Mouse (Mus musculus) intestine, embryonic 14.5 days (tissue): ENCODE measurements around the gene Mbd3. TPM values are rescaled to one million over a fixed set of nuclear protein-coding genes. Genes with fewer than 3 reads are reported as not detected.
A peak's percentile ranks its signal among the peaks of the same experiment; 100 is the strongest.

Experiments used
- ATAC-seq: fragments of 200-750 bp; cut with Nextera tagmentation; replicated peaks from 2 replicates; pipeline ENCODE4 v1.8.0; 2017; ENCODE audit warnings: low read depth, moderate number of reproducible peaks, moderate TSS enrichment, moderate library complexity; ENCODE audit not compliant: low FRiP score, low TSS enrichment
- DNase-seq: peaks from one replicate; pipeline ENCODE4 v3.0.0-alpha.2; 2018; ENCODE audit warnings: low spot score
- H3K27ac ChIP-seq: fragments of 300-500 bp; sonication (generic); 2 replicates; pipeline ENCODE4 v1.5.1; 2014; ENCODE audit warnings: low read depth, mild to moderate bottlenecking, control low read depth
- H3K27me3 ChIP-seq: fragments of 300-500 bp; sonication (generic); replicated peaks from 2 replicates; pipeline ENCODE4 v1.6.1; 2014; ENCODE audit warnings: low read length, control low read depth; ENCODE audit not compliant: control insufficient read depth, insufficient read depth
- H3K36me3 ChIP-seq: fragments of 300-500 bp; sonication (generic); 2 replicates; pipeline ENCODE4 v1.6.1; 2014; ENCODE audit warnings: low read length, control low read depth; ENCODE audit not compliant: control insufficient read depth, insufficient read depth
- H3K4me1 ChIP-seq: fragments of 300-500 bp; sonication (generic); replicated peaks from 2 replicates; pipeline ENCODE4 v1.6.1; 2014; ENCODE audit warnings: low read length, control low read depth, mixed read lengths; ENCODE audit not compliant: control insufficient read depth, insufficient read depth
- H3K4me2 ChIP-seq: fragments of 300-500 bp; sonication (generic); 2 replicates; pipeline ENCODE4 v1.6.1; 2014; ENCODE audit warnings: low read length
- H3K4me3 ChIP-seq: fragments of 300-500 bp; sonication (generic); 2 replicates; pipeline ENCODE4 v1.5.1; 2014; ENCODE audit warnings: low read depth, low read length, control low read depth, mixed read lengths
- H3K9ac ChIP-seq: fragments of 300-500 bp; sonication (generic); 2 replicates; pipeline ENCODE4 v1.6.1; 2014; ENCODE audit warnings: mild to moderate bottlenecking, low read length
- H3K9me3 ChIP-seq: fragments of 300-500 bp; sonication (generic); 2 replicates; pipeline ENCODE4 v1.6.1; 2016; ENCODE audit warnings: low read length, control low read depth; ENCODE audit not compliant: control insufficient read depth
- WGBS: fragments of 180-500 bp; shearing (Covaris S2); extraction: QIAGEN DNeasy Blood & Tissue Kit; methylation state at CpG from one replicate; pipeline ENCODE4 v1.1.7; 2014; 5-methylcytosine and 5-hydroxymethylcytosine counted together
- polyA plus RNA-seq: library from polyadenylated mRNA; unstranded; fragments of >200 nt; fragmentation: Nextera tagmentation; extraction: Ambion mirVana; gene quantifications from 2 replicates; pipeline ENCODE4 v1.2.1, GENCODE M21; 2014

Mbd3 gene
- 203 and 206 TPM in 2 replicates for polyA plus RNA-seq

- Histone ChIP-seq H3K4me1 (peaks cover 21% of the 10 kb centered on the region), H3K4me3 (peak within 1 kb of the TSS; percentile 72), H3K4me2 (peak within 1 kb of the TSS; percentile 88), H3K9ac (peak within 1 kb of the TSS; percentile 96), H3K9me3 (no peaks in the 10 kb centered on the region), H3K27me3 (no peaks in the 10 kb centered on the region), H3K36me3 (peaks cover 52% of the 10 kb centered on the region), H3K27ac (peak within 1 kb of the TSS; percentile 99)
- DNase-seq (peak; percentile 95), ATAC-seq (peak; percentile 96)
- WGBS: under 1% methylated on average over 75 of the region's 82 CpGs
Measured at GRCm38 (mm10) chr10:80399191-80399972, at the start of gene Mbd3. Mbd3 (minus strand) TSS chr10:80399550.

GRCm38 (mm10) chr10:80445898-80446601, 46.7 kb upstream of the Mbd3 start:
- 7% methylated on average over 26 of the region's 26 CpGs for WGBS
- Histone ChIP-seq H3K36me3 (no peaks in the 10 kb centered on the region), H3K27me3 (no peaks in the 10 kb centered on the region; the same call in 1 of the 2 replicates), H3K9ac (no peak overlapping the region), H3K4me1 (peaks cover 4% of the 10 kb centered on the region; the same call in 1 of the 2 replicates), H3K27ac (no peak overlapping the region), H3K9me3 (no peaks in the 10 kb centered on the region), H3K4me2 (peak overlapping the region; percentile 15; the same call in 1 of the 2 replicates), H3K4me3 (no peak overlapping the region)
- ATAC-seq (peak; percentile 83), DNase-seq (peak; percentile 95)

GRCm38 (mm10) chr10:80445052-80445451, 45.7 kb upstream of the Mbd3 start:
- ATAC-seq (no peak), DNase-seq (no peak)
- no peak overlapping the region for H3K9ac ChIP-seq
- H3K9me3 ChIP-seq: no peaks in the 10 kb centered on the region
- H3K27ac ChIP-seq: no peak overlapping the region
- no peak overlapping the region for H3K4me2 ChIP-seq
- H3K27me3 ChIP-seq: no peaks in the 10 kb centered on the region; the same call in 1 of the 2 replicates
- H3K36me3 ChIP-seq: no peaks in the 10 kb centered on the region
- no peak overlapping the region for H3K4me3 ChIP-seq
- no peaks in the 10 kb centered on the region; the same call in 1 of the 2 replicates for H3K4me1 ChIP-seq
- WGBS: 45% methylated on average over 1 of the region's 1 CpGs

GRCm38 (mm10) chr10:80444339-80445045, 45.1 kb upstream of the Mbd3 start:
- no peak overlapping the region for H3K27ac ChIP-seq
- no peak overlapping the region for H3K4me3 ChIP-seq
- H3K4me1 ChIP-seq: no peaks in the 10 kb centered on the region; the same call in 1 of the 2 replicates
- H3K27me3 ChIP-seq: no peaks in the 10 kb centered on the region; the same call in 1 of the 2 replicates
- H3K36me3 ChIP-seq: no peaks in the 10 kb centered on the region
- DNase-seq (no peak), ATAC-seq (no peak)
- WGBS: 35% methylated on average over 5 of the region's 5 CpGs
- no peak overlapping the region for H3K9ac ChIP-seq
- no peaks in the 10 kb centered on the region for H3K9me3 ChIP-seq
- H3K4me2 ChIP-seq: no peak overlapping the region

- DNase-seq: no peak
- Histone ChIP-seq H3K4me2 (no peak overlapping the region), H3K27me3 (no peaks in the 10 kb centered on the region; the same call in 1 of the 2 replicates), H3K9ac (no peak overlapping the region), H3K4me3 (no peak overlapping the region), H3K9me3 (no peaks in the 10 kb centered on the region), H3K36me3 (no peaks in the 10 kb centered on the region), H3K4me1 (no peaks in the 10 kb centered on the region; the same call in 1 of the 2 replicates), H3K27ac (no peak overlapping the region)
- ATAC-seq: no peak
- WGBS: 87% methylated on average over 8 of the region's 8 CpGs
Measured at GRCm38 (mm10) chr10:80443575-80444278, 44.4 kb upstream of the Mbd3 start.

- no peaks in the 10 kb centered on the region for H3K9me3 ChIP-seq
- WGBS: 48% methylated on average over 2 of the region's 2 CpGs
- ATAC-seq (no peak), DNase-seq (no peak)
- no peak overlapping the region for H3K4me3 ChIP-seq
- H3K9ac ChIP-seq: no peak overlapping the region
- no peaks in the 10 kb centered on the region; the same call in 1 of the 2 replicates for H3K4me1 ChIP-seq
- H3K4me2 ChIP-seq: no peak overlapping the region
- no peak overlapping the region for H3K27ac ChIP-seq
- H3K36me3 ChIP-seq: no peaks in the 10 kb centered on the region
- H3K27me3 ChIP-seq: no peaks in the 10 kb centered on the region; the same call in 1 of the 2 replicates
Measured at GRCm38 (mm10) chr10:80442989-80443388, 43.6 kb upstream of the Mbd3 start.

- DNase-seq (no peak), ATAC-seq (no peak)
- H3K27ac ChIP-seq: no peak overlapping the region
- H3K4me3 ChIP-seq: no peak overlapping the region
- H3K4me1 ChIP-seq: peaks cover 2% of the 10 kb centered on the region
- 60% methylated on average over 8 of the region's 8 CpGs for WGBS
- no peaks in the 10 kb centered on the region for H3K27me3 ChIP-seq
- H3K4me2 ChIP-seq: no peak overlapping the region
- H3K36me3 ChIP-seq: no peaks in the 10 kb centered on the region
- no peak overlapping the region for H3K9ac ChIP-seq
- H3K9me3 ChIP-seq: no peaks in the 10 kb centered on the region
Measured at GRCm38 (mm10) chr10:80441598-80441997, 42.2 kb upstream of the Mbd3 start.

DNA sequence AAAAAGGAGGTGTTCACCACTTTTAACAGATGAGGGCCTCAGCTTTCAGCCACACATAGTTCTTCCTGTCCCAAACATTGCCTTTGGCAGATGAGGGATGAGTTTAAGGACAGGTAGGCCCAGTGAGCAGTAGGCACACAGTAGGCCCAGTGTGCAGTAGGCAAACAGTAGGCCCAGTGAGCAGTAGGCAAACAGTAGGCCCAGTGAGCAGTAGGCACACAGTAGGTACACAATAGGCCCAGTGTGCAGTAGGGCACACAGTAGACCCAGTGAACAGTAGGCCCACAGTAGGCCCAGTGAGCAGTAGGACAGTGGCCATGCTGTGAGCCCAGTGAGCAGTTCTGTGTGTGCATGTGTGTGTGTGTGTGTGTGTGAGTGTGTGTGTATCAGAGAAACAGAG, 40.7 kb upstream of the Mbd3 start:
- no peak for ATAC-seq
- H3K9ac ChIP-seq: no peak overlapping the region
- no peaks in the 10 kb centered on the region for H3K27me3 ChIP-seq
- H3K27ac ChIP-seq: no peak overlapping the region
- H3K4me1 ChIP-seq: peaks cover 11% of the 10 kb centered on the region
- no peak overlapping the region for H3K4me2 ChIP-seq
- no peak for DNase-seq
- H3K36me3 ChIP-seq: no peaks in the 10 kb centered on the region
- H3K4me3 ChIP-seq: no peak overlapping the region
- H3K9me3 ChIP-seq: no peaks in the 10 kb centered on the region
